18 mouse cellular contexts compared by ENCODE assay signal in genomic region chr2:32838147-32838884, GRCm38 (mm10). TPM values are rescaled to one million over a fixed set of nuclear protein-coding genes. Genes with fewer than 3 reads are reported as not detected.
DNase-seq lines count a peak whose midpoint lies in the region; ATAC-seq and TF ChIP-seq lines count a peak whose summit lies in the region.
"Had no signal": no experiment of that assay in that cellular context is flagged by ENCODE, and none has a peak within 500 bp of the region (broad histone marks: within the 10 kb centered on the region; RNA-seq: fewer than 3 reads in every experiment).

No protein-coding gene starts in this region.

- no peak for TF ChIP-seq CTCF in heart, postnatal 0 days (IDR thresholded peaks at IDR 0.05; ENCODE audit: low read depth)

- 25% methylated on average over 9 of the region's 9 CpGs for WGBS in heart, embryonic 14.5 days
- 24% methylated on average over 9 of the region's 9 CpGs for WGBS in heart, postnatal 0 days

- 0 out of 2 replicates have a peak overlapping the region, but pooled peaks have one; percentile 0 for H3K4me2 ChIP-seq in heart, embryonic 14.5 days (ENCODE audit: low read length)
- no peak overlapping the region for H3K4me2 ChIP-seq in heart, postnatal 0 days (ENCODE audit: low read depth, low read length)
- H3K4me2 ChIP-seq: hindbrain, embryonic 14.5 days had no signal

- peaks cover 29 to 50% of the 10 kb centered on the region in 2 experiments for H3K4me1 ChIP-seq in heart, embryonic 14.5 days (ENCODE audit: control insufficient read depth in 2 of 2, insufficient read depth in 2 of 2, low read length in 2 of 2)
- peaks cover 31% of the 10 kb centered on the region for H3K4me1 ChIP-seq in heart, postnatal 0 days (ENCODE audit: control insufficient read depth, insufficient read depth)

- H3K4me3 ChIP-seq in heart, embryonic 14.5 days (ENCODE audit: control insufficient read depth in 1 of 2, insufficient read depth in 1 of 2, low read depth in 1 of 2, low read length in 2 of 2), result no peak overlapping the region
- no peak overlapping the region for H3K4me3 ChIP-seq in heart, postnatal 0 days (ENCODE audit: low read depth, low read length)

- ATAC-seq in heart, embryonic 14.5 days (ENCODE audit: insufficient number of reproducible peaks, insufficient read depth, low FRiP score, low read depth), result no peak
- ATAC-seq in heart, postnatal 0 days (ENCODE audit: insufficient read depth, low read depth), result peak; percentile 48
- ATAC-seq: intestine, embryonic 16.5 days; lung, postnatal 0 days had no signal

- H3K27me3 ChIP-seq in heart, embryonic 14.5 days (ENCODE audit: control insufficient read depth, insufficient read depth, low read length), result no peaks in the 10 kb centered on the region
- no peaks in the 10 kb centered on the region for H3K27me3 ChIP-seq in heart, postnatal 0 days (ENCODE audit: control insufficient read depth, insufficient read depth, low read length)

- no peak for TF ChIP-seq EP300 in heart, postnatal 0 days (IDR thresholded peaks at IDR 0.05; ENCODE audit: low read depth)

- H3K36me3 ChIP-seq in heart, embryonic 14.5 days (ENCODE audit: control insufficient read depth, insufficient read depth, low read length), result 0 out of 2 replicates have a peak, but pooled peaks cover 4% of the 10 kb centered on the region
- no peaks in the 10 kb centered on the region for H3K36me3 ChIP-seq in heart, postnatal 0 days (replicated peaks; ENCODE audit: control insufficient read depth, insufficient read depth, low read length)

- peak overlapping the region; percentile 54; the same call in 1 of the 2 replicates for H3K9ac ChIP-seq in heart, embryonic 14.5 days (ENCODE audit: low read length)
- H3K9ac ChIP-seq in heart, postnatal 0 days (replicated peaks; ENCODE audit: low read depth, low read length), result peak overlapping the region; percentile 40
- H3K9ac ChIP-seq: hindbrain, embryonic 14.5 days; liver, embryonic 14.5 days had no signal

- peak overlapping the region; percentile 66 to 77 for H3K27ac ChIP-seq in heart, embryonic 14.5 days (replicated peaks in 1 of 2; ENCODE audit: control insufficient read depth in 1 of 2, insufficient read depth in 1 of 2, low read depth in 2 of 2, low read length in 2 of 2)
- peak overlapping the region; percentile 87 for H3K27ac ChIP-seq in heart, postnatal 0 days (ENCODE audit: low read depth)
- H3K27ac ChIP-seq: hindbrain, embryonic 14.5 days; liver, embryonic 14.5 days had no signal

- no peaks in the 10 kb centered on the region for H3K9me3 ChIP-seq in heart, embryonic 14.5 days (ENCODE audit: control insufficient read depth, low read length)
- H3K9me3 ChIP-seq in heart, postnatal 0 days (replicated peaks; ENCODE audit: control insufficient read depth, low read length), result no peaks in the 10 kb centered on the region

- DNase-seq in adrenal gland, postnatal 10 days, result peak; percentile 28
- DNase-seq in adrenal gland, adult 8-10 months, result no peak
- DNase-seq in heart, adult 8-10 months (ENCODE audit: low spot score), result no peak
- peak; percentile 44 for DNase-seq in adrenal gland, postnatal 14 days
- DNase-seq in heart, postnatal 0 days (ENCODE audit: low spot score), result no peak
- no peak for DNase-seq in embryo, embryonic 9.5 days (ENCODE audit: extremely low spot score)
- no peak for DNase-seq in right cerebral cortex, postnatal 25 days
- DNase-seq: cerebellum, postnatal 10 days; kidney, postnatal 10 days; layer of hippocampus, adult 9-11 months; thymus, postnatal 25 days had no signal

RNA-seq across cellular contexts. Expression of gene Stxbp1, which starts 8.7 kb away (rescaled TPM):
- total RNA-seq in adrenal gland, postnatal 10 days (2021), result 10 to 100 TPM; 23.7 to 35.7 TPM
- 10 to 100 TPM; 23.8 to 50.5 (median 37.5) TPM for total RNA-seq in adrenal gland, adult 8-10 months (2022)
- 28.7 and 29.7 TPM in 2 replicates for polyA plus RNA-seq in heart, embryonic 14.5 days (2014; fragmentation: Nextera tagmentation; extraction: Ambion mirVana)
- 10 to 100 TPM in 3 of 4 experiments, 1 to 10 TPM in 1; 8.5 to 10.8 (median 10.5) TPM for total RNA-seq in heart, adult 8-10 months (2022)
- 25.2 and 26.4 TPM in 2 replicates for total RNA-seq in adrenal gland, postnatal 14 days (2021)
- 12.6 and 46.0 TPM in 2 replicates for total RNA-seq in heart, postnatal 0 days (2014; rRNA removed; ENCODE audit: low replicate concordance)
- polyA plus RNA-seq in heart, postnatal 0 days (2015; fragmentation: Nextera tagmentation; extraction: Ambion mirVana), result 20.9 and 23.5 TPM in 2 replicates

RNA-seq across cellular contexts. Expression of gene Fam129b, which starts 37.6 kb away (rescaled TPM):
- 10 to 100 TPM; 28.9 to 30.7 TPM for total RNA-seq in adrenal gland, postnatal 10 days (2021)
- total RNA-seq in adrenal gland, adult 8-10 months (2022), result 10 to 100 TPM; 18.7 to 35.3 (median 29.3) TPM
- 18.1 and 25.1 TPM in 2 replicates for polyA plus RNA-seq in heart, embryonic 14.5 days (2014; fragmentation: Nextera tagmentation; extraction: Ambion mirVana)
- total RNA-seq in heart, adult 8-10 months (2022), result 10 to 100 TPM; 19.1 to 26.8 (median 22.6) TPM
- total RNA-seq in adrenal gland, postnatal 14 days (2021), result 22.0 and 23.1 TPM in 2 replicates
- 59.6 and 60.1 TPM in 2 replicates for total RNA-seq in heart, postnatal 0 days (2014; rRNA removed; ENCODE audit: low replicate concordance)
- polyA plus RNA-seq in heart, postnatal 0 days (2015; fragmentation: Nextera tagmentation; extraction: Ambion mirVana), result 25.2 and 25.3 TPM in 2 replicates

RNA-seq across cellular contexts. Expression of gene Cfap157, which starts 54.1 kb away (rescaled TPM):
- not detected for total RNA-seq in adrenal gland, postnatal 10 days (2021)
- not detected for total RNA-seq in adrenal gland, adult 8-10 months (2022)
- polyA plus RNA-seq in heart, embryonic 14.5 days (2014; fragmentation: Nextera tagmentation; extraction: Ambion mirVana), result 0.35 and 0.36 TPM in 2 replicates
- total RNA-seq in heart, adult 8-10 months (2022), result not detected
- not detected in 2 replicates for total RNA-seq in adrenal gland, postnatal 14 days (2021)
- total RNA-seq in heart, postnatal 0 days (2014; rRNA removed; ENCODE audit: low replicate concordance), result not detected in 2 replicates
- polyA plus RNA-seq in heart, postnatal 0 days (2015; fragmentation: Nextera tagmentation; extraction: Ambion mirVana), result 0.22 and 0.56 TPM in 2 replicates
- total RNA-seq: gastrocnemius, postnatal 4 days had no signal
- polyA plus RNA-seq: embryonic facial prominence, embryonic 11.5 days; liver, embryonic 14.5 days had no signal

Comparison
In these comparisons a context has a peak if more than half of its experiments do, and no peak if none do; other contexts are left out.
1. DNase-seq: peak in adrenal gland, postnatal 10 days (single experiment) and adrenal gland, postnatal 14 days (single experiment); none in adrenal gland, adult 8-10 months (single experiment), heart, adult 8-10 months (single experiment), heart, postnatal 0 days (single experiment), embryo, embryonic 9.5 days (single experiment) and right cerebral cortex, postnatal 25 days (single experiment).